Mouse (Mus musculus): ENCODE results near the gene Lyst.

Lyst gene

GRCm38 (mm10) chr13:13820234-13821123 is 230.3 kb downstream of the Lyst start:
- no peak for ATAC-seq (ENCODE audit: insufficient number of reproducible peaks, low FRiP score, low TSS enrichment)

DNA sequence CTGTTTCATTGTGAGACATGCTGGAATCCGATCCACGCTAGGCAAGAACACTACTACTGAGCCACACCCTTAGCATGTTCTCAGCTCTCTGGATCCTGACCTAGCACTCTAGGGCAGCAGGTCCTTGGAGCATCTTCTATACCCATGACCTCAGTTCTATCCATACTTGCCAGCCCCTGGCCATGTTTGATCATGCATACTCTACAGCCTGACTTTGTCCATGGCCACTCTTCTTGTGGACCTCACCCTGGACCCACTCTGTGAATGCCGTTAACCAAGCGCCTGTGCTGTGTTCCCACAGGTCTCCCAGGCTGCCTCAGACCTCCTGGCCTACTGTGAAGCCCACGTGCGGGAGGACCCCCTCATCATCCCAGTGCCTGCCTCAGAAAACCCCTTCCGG is 234.7 kb downstream of the Lyst start:
- no peak for ATAC-seq (ENCODE audit: insufficient number of reproducible peaks, low FRiP score, low TSS enrichment)

DNA sequence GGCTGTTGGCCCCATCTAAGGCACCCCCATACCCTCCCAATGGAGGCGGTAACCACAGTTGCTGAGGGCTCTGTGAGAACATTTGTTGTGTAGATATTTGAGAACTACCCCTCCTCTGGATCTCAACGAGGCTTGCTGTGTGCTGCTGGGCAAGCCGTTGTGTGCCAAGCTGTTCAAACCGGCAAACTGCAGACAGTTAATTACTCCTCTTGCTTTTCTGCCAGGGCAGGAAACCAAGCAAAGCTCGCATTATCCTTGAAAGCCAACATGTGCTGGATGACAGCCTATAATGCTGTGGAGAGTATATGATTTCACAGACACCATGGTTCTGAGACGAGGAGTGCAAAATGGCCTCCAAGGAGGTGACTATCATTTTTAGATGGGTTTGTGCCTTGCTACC is 236.3 kb downstream of the Lyst start:
- no peak for ATAC-seq (ENCODE audit: insufficient number of reproducible peaks, low FRiP score, low TSS enrichment)

- ATAC-seq (ENCODE audit: insufficient number of reproducible peaks, low FRiP score, low TSS enrichment) = no peak
Observed at GRCm38 (mm10) chr13:13828125-13828524, 237.9 kb downstream of the Lyst start.
